Mouse (Mus musculus): Measurements from ENCODE around the gene Ptpn11.

DNA sequence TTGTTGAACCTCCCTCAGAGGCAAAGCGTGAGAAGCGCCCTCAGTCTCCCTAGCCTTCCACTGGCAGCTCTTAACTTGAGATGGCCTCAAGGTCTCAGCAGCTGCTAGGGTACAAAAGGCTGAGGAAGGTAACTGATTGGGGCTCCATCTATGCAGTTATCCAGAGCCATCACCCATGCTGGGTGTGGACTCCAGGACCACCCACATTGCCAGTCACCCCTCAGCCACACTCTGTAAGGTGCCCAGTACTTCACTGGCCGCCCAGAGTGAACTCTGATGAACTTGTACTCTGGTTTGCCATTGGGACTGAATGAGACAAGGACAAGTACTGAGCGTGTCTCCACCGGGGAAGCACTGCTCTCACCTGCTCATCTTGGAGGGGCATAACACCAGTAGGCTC, 61.9 kb downstream of the Ptpn11 start:
- TF ChIP-seq POLR2A (IDR thresholded peaks at IDR 0.05; ENCODE audit: low read depth, low read length) (no peak), CTCF (IDR thresholded peaks at IDR 0.05; ENCODE audit: borderline replicate concordance, insufficient read depth, low read length) (no peak)

Measured in embryonic fibroblast, embryonic 13.5 days (primary cell).